Mouse (Mus musculus) ES-E14 (cell line): ENCODE data around the gene Kntc1.

ENCODE experiments used
- HCFC1 ChIP-seq: IDR thresholded peaks from 2 replicates; pipeline ENCODE4 v1.6.1; 2012; ENCODE audit warnings: low read length, inconsistent platforms, borderline replicate concordance; ENCODE audit not compliant: insufficient read depth
- MAFK ChIP-seq: IDR thresholded peaks from 2 replicates; pipeline ENCODE4 v1.6.1; 2014; ENCODE audit warnings: mild to moderate bottlenecking, low read depth, low read length, inconsistent platforms; ENCODE audit not compliant: insufficient read depth
- ZNF384 ChIP-seq: IDR thresholded peaks from 2 replicates; pipeline ENCODE4 v1.6.1; 2012; ENCODE audit warnings: low read depth, low read length, inconsistent platforms

DNA sequence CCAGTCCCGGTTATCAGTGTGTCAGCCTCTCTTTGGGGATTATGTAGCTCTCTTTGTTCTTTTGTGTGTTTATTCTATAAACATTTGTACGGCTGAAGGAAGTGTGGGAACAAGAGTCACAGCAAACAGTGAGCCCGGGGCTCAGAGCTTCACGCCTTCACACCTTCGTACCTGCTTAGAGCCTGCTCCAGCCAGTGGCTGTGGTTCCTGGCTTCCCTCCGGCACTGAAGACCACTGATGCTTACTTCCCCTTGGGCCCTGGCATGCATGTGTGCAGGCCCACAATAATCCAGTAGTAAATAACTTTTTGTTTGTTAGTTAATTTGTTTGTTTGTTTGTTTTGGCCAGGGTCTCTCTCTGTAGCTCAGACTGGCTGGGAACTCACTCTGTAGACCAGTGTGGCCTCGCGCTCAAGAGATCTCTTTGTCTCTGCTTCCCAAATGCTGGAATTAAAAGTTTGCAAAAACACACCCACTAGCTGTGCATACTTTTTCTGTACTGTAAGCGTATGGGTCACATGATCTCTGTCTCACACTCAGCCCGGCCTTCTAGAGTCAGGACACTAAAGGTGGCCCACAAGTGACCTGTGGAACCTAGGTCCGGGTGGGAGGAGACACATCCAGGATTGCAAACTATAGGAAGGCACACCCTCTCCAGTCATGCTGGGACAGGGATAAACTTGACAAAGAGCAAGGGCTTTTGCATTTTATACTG lies 92.9 kb downstream of the Kntc1 start:
- TF ChIP-seq HCFC1, result no peak
- no peak for TF ChIP-seq ZNF384
- no peak for TF ChIP-seq MAFK
